ENCODE assay signal across 9 mouse cellular contexts in genomic region chr14:13960079-13960478, GRCm38 (mm10). TPM values are rescaled to one million over a fixed set of nuclear protein-coding genes. Genes with fewer than 3 reads are reported as not detected.
A peak's percentile ranks its signal among the peaks of the same experiment; 100 is the strongest.
DNase-seq lines count a peak whose midpoint lies in the region; ATAC-seq and TF ChIP-seq lines count a peak whose summit lies in the region.
"Had no signal": no experiment of that assay in that cellular context is flagged by ENCODE, and none has a peak within 500 bp of the region (broad histone marks: within the 10 kb centered on the region; RNA-seq: fewer than 3 reads in every experiment).

No protein-coding gene starts in this region.

- peaks cover 29% of the 10 kb centered on the region for H3K79me2 ChIP-seq in MEL (ENCODE audit: control insufficient read depth, insufficient read depth, low read length, poor library complexity)

- H3K4me1 ChIP-seq in MEL (ENCODE audit: control insufficient read depth in 1 of 2, insufficient read depth in 2 of 2, low read length in 2 of 2): peaks cover 0 to 5% of the 10 kb centered on the region in 2 experiments; a peak in 2 of 4 replicates
- H3K4me1 ChIP-seq in heart, embryonic 14.5 days (ENCODE audit: control insufficient read depth in 2 of 2, insufficient read depth in 2 of 2, low read length in 2 of 2): peaks cover 6 to 16% of the 10 kb centered on the region in 2 experiments
- H3K4me1 ChIP-seq in small intestine, adult 2 months (ENCODE audit: control insufficient read depth, insufficient read depth, insufficient read length, low read length): peaks cover 10% of the 10 kb centered on the region; the same call in 1 of the 2 replicates

- no peaks in the 10 kb centered on the region for H3K9me3 ChIP-seq in MEL (replicated peaks; ENCODE audit: insufficient read depth, low read length)
- H3K9me3 ChIP-seq in heart, embryonic 14.5 days (ENCODE audit: control insufficient read depth, low read length): no peaks in the 10 kb centered on the region

- DNase-seq in A20 (ENCODE audit: low read depth, low spot score) (peak; percentile 80), MEL (ENCODE audit: low read depth, low spot score) (peak; percentile 69)
- peak; percentile 31 to 60 for DNase-seq in kidney, postnatal 25 days
- DNase-seq in lung, postnatal 4 days: peak; percentile 31 to 47
- no peak for DNase-seq in ovary, postnatal 14 days (ENCODE audit: low spot score)

- H3K27ac ChIP-seq in MEL (ENCODE audit: control insufficient read depth, low read depth, low read length): peak overlapping the region; percentile 75; the same call in 1 of the 2 replicates
- peak overlapping the region in 1 of 2 experiments; percentile 80; a peak in 2 of 4 replicates for H3K27ac ChIP-seq in heart, embryonic 14.5 days (replicated peaks in 1 of 2; ENCODE audit: control insufficient read depth in 1 of 2, insufficient read depth in 1 of 2, low read depth in 2 of 2, low read length in 2 of 2)
- peak overlapping the region; percentile 73; the same call in 1 of the 2 replicates for H3K27ac ChIP-seq in small intestine, adult 2 months (ENCODE audit: insufficient read depth, low read depth, low read length)

- peak overlapping the region; percentile 83 for H3K4me2 ChIP-seq in heart, embryonic 14.5 days (ENCODE audit: low read length)

- no peak for TF ChIP-seq EP300 in MEL (IDR thresholded peaks at IDR 0.05; ENCODE audit: low read depth in 1 of 2, low read length in 2 of 2)

- no peak for TF ChIP-seq CTCF in MEL (IDR thresholded peaks at IDR 0.05 in 2 of 3, conservative IDR thresholded peaks at IDR 0.05 in 1 of 3; ENCODE audit: control insufficient read depth in 1 of 3, insufficient read depth in 1 of 3, low read depth in 2 of 3, low read length in 3 of 3, poor library complexity in 1 of 3, severe bottlenecking in 1 of 3)
- TF ChIP-seq CTCF in small intestine, adult 2 months (IDR thresholded peaks at IDR 0.05; ENCODE audit: extremely low read depth, insufficient read length, insufficient replicate concordance, low read depth, low read length): no peak

- ATAC-seq in common myeloid progenitor, adult 5-6 weeks (replicated peaks; ENCODE audit: low read depth, poor library complexity, severe bottlenecking): peak; percentile 47
- ATAC-seq in heart, embryonic 14.5 days (ENCODE audit: insufficient number of reproducible peaks, insufficient read depth, low FRiP score, low read depth): no peak

- no peak for TF ChIP-seq RAD21 in MEL (IDR thresholded peaks at IDR 0.05; ENCODE audit: low read depth, low read length)

- H3K4me3 ChIP-seq in MEL (ENCODE audit: control insufficient read depth in 1 of 2, insufficient read depth in 1 of 2, low read depth in 2 of 2, low read length in 2 of 2): peak overlapping the region; percentile 87 to 98
- peak overlapping the region; percentile 92 to 96 for H3K4me3 ChIP-seq in heart, embryonic 14.5 days (ENCODE audit: control insufficient read depth in 1 of 2, insufficient read depth in 1 of 2, low read depth in 1 of 2, low read length in 2 of 2)
- H3K4me3 ChIP-seq in small intestine, adult 2 months (ENCODE audit: low read depth, low read length): peak overlapping the region; percentile 68

- peaks cover under 1 to 13% of the 10 kb centered on the region in 2 experiments for H3K36me3 ChIP-seq in MEL (ENCODE audit: control insufficient read depth in 1 of 2, insufficient read depth in 2 of 2, low read length in 2 of 2)
- peaks cover 9% of the 10 kb centered on the region; the same call in 1 of the 2 replicates for H3K36me3 ChIP-seq in heart, embryonic 14.5 days (ENCODE audit: control insufficient read depth, insufficient read depth, low read length)
- H3K36me3 ChIP-seq in small intestine, adult 2 months (ENCODE audit: control insufficient read depth, insufficient read depth, low read length): no peaks in the 10 kb centered on the region

- no peak for TF ChIP-seq POLR2A in MEL (IDR thresholded peaks at IDR 0.05; ENCODE audit: control insufficient read depth in 1 of 2, insufficient read depth in 1 of 2, low read depth in 1 of 2, low read length in 2 of 2, poor library complexity in 1 of 2)
- TF ChIP-seq POLR2A in small intestine, adult 2 months (IDR thresholded peaks at IDR 0.05; ENCODE audit: low read depth, low read length): no peak

- H3K9ac ChIP-seq in MEL (ENCODE audit: control insufficient read depth, low read depth, low read length, poor library complexity, severe bottlenecking): peak overlapping the region; percentile 99
- H3K9ac ChIP-seq in heart, embryonic 14.5 days (ENCODE audit: low read length): peak overlapping the region; percentile 99

- no peaks in the 10 kb centered on the region for H3K27me3 ChIP-seq in MEL (ENCODE audit: control insufficient read depth in 1 of 2, insufficient read depth in 2 of 2, low read length in 2 of 2)
- no peaks in the 10 kb centered on the region; the same call in 1 of the 2 replicates for H3K27me3 ChIP-seq in heart, embryonic 14.5 days (ENCODE audit: control insufficient read depth, insufficient read depth, low read length)
- H3K27me3 ChIP-seq in small intestine, adult 2 months (ENCODE audit: control insufficient read depth, insufficient read depth, low read length): no peaks in the 10 kb centered on the region

- whole genome bisulfite sequencing in heart, embryonic 14.5 days: 0% methylated on average over 9 of the region's 9 CpGs
- 2% methylated on average over 9 of the region's 9 CpGs for WGBS in small intestine, adult 2 months

TF ChIP-seq in MEL, 35 proteins besides CTCF, POLR2A, EP300 and RAD21:
- no peak for TF ChIP-seq CHD2 (IDR thresholded peaks at IDR 0.05; ENCODE audit: low read length)
- TF ChIP-seq CHD1 (IDR thresholded peaks at IDR 0.05; ENCODE audit: low read depth, low read length): 0 out of 2 replicates have a peak, but pooled peaks have one; percentile 43
- TF ChIP-seq NRF1 (IDR thresholded peaks at IDR 0.05; ENCODE audit: insufficient read depth, low read depth, low read length, poor library complexity, severe bottlenecking): peak; percentile 67
- peak; percentile 48; the same call in 1 of the 2 replicates for TF ChIP-seq MAZ (IDR thresholded peaks at IDR 0.05; ENCODE audit: low read depth, low read length)
- TF ChIP-seq MAFK (IDR thresholded peaks at IDR 0.05; ENCODE audit: borderline replicate concordance, low read depth, low read length): no peak
- no peak for TF ChIP-seq GABPA (IDR thresholded peaks at IDR 0.05; ENCODE audit: low read depth, low read length)
- TF ChIP-seq ELF1 (IDR thresholded peaks at IDR 0.05; ENCODE audit: low read depth, low read length): no peak

RNA-seq across cellular contexts. Expression of gene Atxn7, which starts 1.2 kb away (rescaled TPM):
- total RNA-seq in MEL (2012; rRNA removed): 2.3 and 2.7 TPM in 2 replicates
- polyA plus RNA-seq in MEL (2012; ENCODE audit: insufficient read depth in 1 of 2, insufficient read length in 2 of 2, low read depth in 1 of 2, low replicate concordance in 2 of 2, missing spikeins in 1 of 2): 1 to 10 TPM in 1 of 2 experiments, not detected in 1; 7.7 TPM
- 19.3 and 30.0 TPM in 2 replicates for total RNA-seq in common myeloid progenitor, adult 5-6 weeks (2017)
- polyA plus RNA-seq in heart, embryonic 14.5 days (2014; fragmentation: Nextera tagmentation; extraction: Ambion mirVana): 5.5 and 5.6 TPM in 2 replicates
- 11.9 and 30.8 TPM in 2 replicates for polyA plus RNA-seq in small intestine, adult 2 months (2012; rRNA removed)

RNA-seq across cellular contexts. Expression of gene Thoc7, which starts 1.6 kb away (rescaled TPM):
- total RNA-seq in MEL (2012; rRNA removed): 121 and 126 TPM in 2 replicates
- polyA plus RNA-seq in MEL (2012; ENCODE audit: insufficient read depth in 1 of 2, insufficient read length in 2 of 2, low read depth in 1 of 2, low replicate concordance in 2 of 2, missing spikeins in 1 of 2): 10 to 100 TPM in 1 of 2 experiments, not detected in 1; 85.8 TPM
- 254 and 263 TPM in 2 replicates for total RNA-seq in common myeloid progenitor, adult 5-6 weeks (2017)
- 186 and 190 TPM in 2 replicates for polyA plus RNA-seq in heart, embryonic 14.5 days (2014; fragmentation: Nextera tagmentation; extraction: Ambion mirVana)
- polyA plus RNA-seq in small intestine, adult 2 months (2012; rRNA removed): 3.6 and 13.5 TPM in 2 replicates

RNA-seq across cellular contexts. Expression of gene Gm281, which starts 45.8 kb away (rescaled TPM):
- total RNA-seq in MEL (2012; rRNA removed): not detected in 2 replicates
- not detected for polyA plus RNA-seq in MEL (2012; ENCODE audit: insufficient read depth in 1 of 2, insufficient read length in 2 of 2, low read depth in 1 of 2, low replicate concordance in 2 of 2, missing spikeins in 1 of 2)
- total RNA-seq in common myeloid progenitor, adult 5-6 weeks (2017): not detected in 2 replicates
- polyA plus RNA-seq in heart, embryonic 14.5 days (2014; fragmentation: Nextera tagmentation; extraction: Ambion mirVana): not detected in 2 replicates
- polyA plus RNA-seq in small intestine, adult 2 months (2012; rRNA removed): not detected in 2 replicates
- polyA plus RNA-seq: large intestine, adult 2 months had no signal
